10 mouse cellular contexts compared by ENCODE assay signal in genomic region chr4:141114521-141114981, GRCm38 (mm10). TPM values are rescaled to one million over a fixed set of nuclear protein-coding genes. Genes with fewer than 3 reads are reported as not detected.
DNase-seq lines count a peak whose midpoint lies in the region; ATAC-seq and TF ChIP-seq lines count a peak whose summit lies in the region.
"Had no signal": no experiment of that assay in that cellular context is flagged by ENCODE, and none has a peak within 500 bp of the region (broad histone marks: within the 10 kb centered on the region; RNA-seq: fewer than 3 reads in every experiment).

No protein-coding gene starts in this region.

- peaks cover 13% of the 10 kb centered on the region; the same call in 1 of the 2 replicates for H3K4me1 ChIP-seq in neural tube, embryonic 15.5 days
- peaks cover 9% of the 10 kb centered on the region for H3K4me1 ChIP-seq in lung, embryonic 16.5 days (replicated peaks; ENCODE audit: control insufficient read depth, insufficient read depth, low read length)
- no peaks in the 10 kb centered on the region; the same call in 1 of the 2 replicates for H3K4me1 ChIP-seq in testis, adult 2 months (ENCODE audit: control insufficient read depth, insufficient read depth, low read length)

- TF ChIP-seq CTCF in testis, adult 2 months (IDR thresholded peaks at IDR 0.05; ENCODE audit: control insufficient read depth, insufficient read depth, insufficient replicate concordance, low read depth, low read length) = no peak

- no peak overlapping the region for H3K4me2 ChIP-seq in neural tube, embryonic 15.5 days
- no peak overlapping the region for H3K4me2 ChIP-seq in lung, embryonic 16.5 days (ENCODE audit: low read depth, low read length)

- WGBS in neural tube, embryonic 15.5 days = 86% methylated on average over 6 of the region's 6 CpGs
- WGBS in lung, embryonic 16.5 days = 52% methylated on average over 6 of the region's 6 CpGs

- peak overlapping the region; percentile 34; the same call in 1 of the 2 replicates for H3K27ac ChIP-seq in neural tube, embryonic 15.5 days (replicated peaks)
- H3K27ac ChIP-seq in lung, embryonic 16.5 days (ENCODE audit: low read length) = peak overlapping the region; percentile 95
- H3K27ac ChIP-seq in testis, adult 2 months (ENCODE audit: control insufficient read depth, insufficient read depth, low read depth, low read length) = peak overlapping the region; percentile 55

- DNase-seq in cerebellum, adult 9-11 months = peak; percentile 49
- DNase-seq in neural tube, embryonic 10.5 days (ENCODE audit: extremely low spot score, low spot score) = no peak
- no peak for DNase-seq in thymus, adult 18-20 months

- peaks cover 60% of the 10 kb centered on the region for H3K36me3 ChIP-seq in neural tube, embryonic 15.5 days
- H3K36me3 ChIP-seq in lung, embryonic 16.5 days (ENCODE audit: control insufficient read depth, insufficient read depth, low read length) = peaks cover 42% of the 10 kb centered on the region
- no peaks in the 10 kb centered on the region for H3K36me3 ChIP-seq in testis, adult 2 months (ENCODE audit: control insufficient read depth, insufficient read depth, low read length)

- H3K9ac ChIP-seq in neural tube, embryonic 15.5 days (replicated peaks) = no peak overlapping the region
- peak overlapping the region; percentile 39 for H3K9ac ChIP-seq in lung, embryonic 16.5 days (ENCODE audit: low read length)

- H3K9me3 ChIP-seq in neural tube, embryonic 15.5 days (replicated peaks) = no peaks in the 10 kb centered on the region
- H3K9me3 ChIP-seq in lung, embryonic 16.5 days (ENCODE audit: control insufficient read depth, low read length) = no peaks in the 10 kb centered on the region

- TF ChIP-seq POLR2A in testis, adult 2 months (IDR thresholded peaks at IDR 0.05; ENCODE audit: control insufficient read depth, low read depth, low read length) = no peak

- no peak overlapping the region for H3K4me3 ChIP-seq in neural tube, embryonic 15.5 days (replicated peaks)
- H3K4me3 ChIP-seq in lung, embryonic 16.5 days (ENCODE audit: low read length) = no peak overlapping the region
- H3K4me3 ChIP-seq in testis, adult 2 months (ENCODE audit: control insufficient read depth, low read depth, low read length) = no peak overlapping the region

- no peaks in the 10 kb centered on the region for H3K27me3 ChIP-seq in neural tube, embryonic 15.5 days (replicated peaks)
- no peaks in the 10 kb centered on the region for H3K27me3 ChIP-seq in lung, embryonic 16.5 days (ENCODE audit: control insufficient read depth, insufficient read depth, low read depth, low read length)
- H3K27me3 ChIP-seq in testis, adult 2 months (ENCODE audit: control insufficient read depth, insufficient read depth, low read length) = no peaks in the 10 kb centered on the region

- no peak for ATAC-seq in cerebellum, adult (ENCODE audit: insufficient number of reproducible peaks, low FRiP score, low TSS enrichment)
- ATAC-seq in neural tube, embryonic 15.5 days (ENCODE audit: low FRiP score) = no peak; the same call in 1 of the 2 replicates
- ATAC-seq in lung, embryonic 16.5 days (ENCODE audit: low read depth) = peak; percentile 64
- no peak for ATAC-seq in monocyte, adult 5-6 weeks (replicated peaks; ENCODE audit: insufficient number of reproducible peaks, low FRiP score, low TSS enrichment, poor library complexity, severe bottlenecking)

RNA-seq across cellular contexts. Expression of gene Szrd1, which starts 25.0 kb away (rescaled TPM):
- polyA plus RNA-seq in neural tube, embryonic 15.5 days (2015; fragmentation: Nextera tagmentation; extraction: Ambion mirVana) = 23.7 and 29.1 TPM in 2 replicates
- polyA plus RNA-seq in lung, embryonic 16.5 days (2015; fragmentation: Nextera tagmentation; extraction: Ambion mirVana) = 42.4 and 44.6 TPM in 2 replicates
- 8.2 and 8.6 TPM in 2 replicates for polyA plus RNA-seq in testis, adult 2 months (2012; rRNA removed)
- 35.3 to 47.0 TPM (median 43.5 TPM) in 3 replicates for total RNA-seq in monocyte, adult 5-6 weeks (2017)

RNA-seq across cellular contexts. Expression of gene Spata21, which starts 26.4 kb away (rescaled TPM):
- 0.51 and 0.55 TPM in 2 replicates for polyA plus RNA-seq in neural tube, embryonic 15.5 days (2015; fragmentation: Nextera tagmentation; extraction: Ambion mirVana)
- 0.14 and 0.51 TPM in 2 replicates for polyA plus RNA-seq in lung, embryonic 16.5 days (2015; fragmentation: Nextera tagmentation; extraction: Ambion mirVana)
- polyA plus RNA-seq in testis, adult 2 months (2012; rRNA removed) = 518 and 561 TPM in 2 replicates
- total RNA-seq in monocyte, adult 5-6 weeks (2017) = not detected in 3 replicates
- total RNA-seq: liver, adult 2 months had no signal
- polyA plus RNA-seq: C2C12; liver, adult 2 months had no signal

RNA-seq across cellular contexts. Expression of gene Fbxo42, which starts 33.2 kb away (rescaled TPM):
- 23.3 and 23.8 TPM in 2 replicates for polyA plus RNA-seq in neural tube, embryonic 15.5 days (2015; fragmentation: Nextera tagmentation; extraction: Ambion mirVana)
- polyA plus RNA-seq in lung, embryonic 16.5 days (2015; fragmentation: Nextera tagmentation; extraction: Ambion mirVana) = 19.3 and 21.1 TPM in 2 replicates
- 10.7 and 11.0 TPM in 2 replicates for polyA plus RNA-seq in testis, adult 2 months (2012; rRNA removed)
- 5.0 to 11.5 TPM (median 5.5 TPM) in 3 replicates for total RNA-seq in monocyte, adult 5-6 weeks (2017)

RNA-seq across cellular contexts. Expression of gene Necap2, which starts 36.4 kb away (rescaled TPM):
- polyA plus RNA-seq in neural tube, embryonic 15.5 days (2015; fragmentation: Nextera tagmentation; extraction: Ambion mirVana) = 56.8 and 59.8 TPM in 2 replicates
- 108 and 116 TPM in 2 replicates for polyA plus RNA-seq in lung, embryonic 16.5 days (2015; fragmentation: Nextera tagmentation; extraction: Ambion mirVana)
- polyA plus RNA-seq in testis, adult 2 months (2012; rRNA removed) = 27.3 and 30.1 TPM in 2 replicates
- total RNA-seq in monocyte, adult 5-6 weeks (2017) = 103 to 149 TPM (median 111 TPM) in 3 replicates

RNA-seq across cellular contexts. Expression of gene Crocc, which starts 54.2 kb away (rescaled TPM):
- 4.5 and 4.9 TPM in 2 replicates for polyA plus RNA-seq in neural tube, embryonic 15.5 days (2015; fragmentation: Nextera tagmentation; extraction: Ambion mirVana)
- 5.3 and 5.5 TPM in 2 replicates for polyA plus RNA-seq in lung, embryonic 16.5 days (2015; fragmentation: Nextera tagmentation; extraction: Ambion mirVana)
- 12.5 and 15.8 TPM in 2 replicates for polyA plus RNA-seq in testis, adult 2 months (2012; rRNA removed)
- total RNA-seq in monocyte, adult 5-6 weeks (2017) = 4.8 to 12.1 TPM (median 8.5 TPM) in 3 replicates

Comparison
In these comparisons a context has a peak if more than half of its experiments do, and no peak if none do; other contexts are left out.
1. H3K27ac ChIP-seq: peak in every context shown above with its lines; median percentile 95 in lung, embryonic 16.5 days; 55 in testis, adult 2 months; 34 in neural tube, embryonic 15.5 days.
2. RNA of gene Spata21, which starts 26.4 kb away (polyA plus RNA-seq): 518 to 561 TPM in testis, adult 2 months; 0.51 to 0.55 TPM in neural tube, embryonic 15.5 days and 0.14 to 0.51 TPM in lung, embryonic 16.5 days; every median in the first group is over 100 times any median in the second.